Mouse (Mus musculus) small intestine, adult 2 months (tissue): ENCODE data around the gene Snx1. TPM values are rescaled to one million over a fixed set of nuclear protein-coding genes. Genes with fewer than 3 reads are reported as not detected.

Experiments
- H3K27ac ChIP-seq: fragments of 200-500 bp; 2 replicates; pipeline ENCODE4 v1.5.1; 2012; ENCODE audit warnings: low read depth, low read length, control low read depth, inconsistent platforms; ENCODE audit not compliant: insufficient read depth
- H3K27me3 ChIP-seq: fragments of 200-500 bp; 2 replicates; pipeline ENCODE4 v1.6.1; 2012; ENCODE audit warnings: mild to moderate bottlenecking, moderate library complexity, low read length, inconsistent platforms; ENCODE audit not compliant: control insufficient read depth, insufficient read depth
- H3K36me3 ChIP-seq: fragments of 200-500 bp; 2 replicates; pipeline ENCODE4 v1.6.1; 2012; ENCODE audit warnings: mild to moderate bottlenecking, low read length, control low read depth, inconsistent platforms; ENCODE audit not compliant: control insufficient read depth, insufficient read depth
- H3K4me1 ChIP-seq: fragments of 200-500 bp; 2 replicates; pipeline ENCODE4 v1.6.1; 2012; ENCODE audit warnings: low read length, inconsistent platforms, mixed read lengths; ENCODE audit not compliant: control insufficient read depth, insufficient read depth, insufficient read length
- H3K4me3 ChIP-seq: fragments of 200-500 bp; 2 replicates; pipeline ENCODE4 v1.5.1; 2012; ENCODE audit warnings: low read depth, mild to moderate bottlenecking, control low read depth, inconsistent platforms, low read length, moderate library complexity
- CTCF ChIP-seq: fragments of 200-500 bp; IDR thresholded peaks from 2 replicates; pipeline ENCODE4 v1.5.1; 2012; ENCODE audit warnings: low read depth, mild to moderate bottlenecking, control low read depth, inconsistent platforms, low read length, moderate library complexity, mixed read lengths; ENCODE audit not compliant: insufficient replicate concordance, insufficient read length; ENCODE audit errors: extremely low read depth
- POLR2A ChIP-seq: fragments of 200-500 bp; IDR thresholded peaks from 2 replicates; pipeline ENCODE4 v1.6.1; 2012; ENCODE audit warnings: low read depth, mild to moderate bottlenecking, control low read depth, inconsistent platforms, low read length, moderate library complexity
- WGBS: fragments of 180-500 bp; shearing (Covaris S2); methylation state at CpG from one replicate; pipeline ENCODE4 v1.1.7; 2018; 5-methylcytosine and 5-hydroxymethylcytosine counted together
- polyA plus RNA-seq: library from polyadenylated mRNA; depleted of rRNA; stranded (reverse); fragments of >200 nt; gene quantifications from 2 replicates; pipeline ENCODE4 v1.2.3, GENCODE M21; 2012

Snx1 gene
- polyA plus RNA-seq, 1 experiment = 32.2 TPM

- Histone ChIP-seq H3K4me3 (no peak overlapping the region), H3K27ac (no peak overlapping the region), H3K4me1 (peaks cover 8% of the 10 kb centered on the region), H3K27me3 (no peaks in the 10 kb centered on the region; the same call in 1 of the 2 replicates), H3K36me3 (no peaks in the 10 kb centered on the region)
- 84% methylated on average over 7 of the region's 7 CpGs for WGBS
- no peak for TF ChIP-seq POLR2A
- TF ChIP-seq CTCF = no peak
Observed at GRCm38 (mm10) chr9:66072754-66073153, 53.6 kb downstream of the Snx1 start.

- no peak overlapping the region for H3K4me3 ChIP-seq
Observed at GRCm38 (mm10) chr9:66070151-66070550, 56.2 kb downstream of the Snx1 start.

GRCm38 (mm10) chr9:66069583-66069982 lies 56.8 kb downstream of the Snx1 start, which contains the start of gene Snx22:
Snx22 (minus strand) TSS chr9:66069719.
- H3K4me1 ChIP-seq = peaks cover 5% of the 10 kb centered on the region
- H3K27me3 ChIP-seq = no peaks in the 10 kb centered on the region; the same call in 1 of the 2 replicates
- peaks cover 23% of the 10 kb centered on the region for H3K36me3 ChIP-seq
- WGBS = 1% methylated on average over 22 of the region's 22 CpGs
- H3K27ac ChIP-seq = no peak within 1 kb of the TSS
- peak within 1 kb of the TSS; percentile 63 for H3K4me3 ChIP-seq
- no peak for TF ChIP-seq POLR2A
- TF ChIP-seq CTCF = no peak

More at GRCm38 (mm10) chr9:66070151-66070550, 56.2 kb downstream of the Snx1 start:
- WGBS = 84% methylated on average over 5 of the region's 5 CpGs
- no peak for TF ChIP-seq POLR2A
- TF ChIP-seq CTCF = no peak
- Histone ChIP-seq H3K36me3 (peaks cover 21% of the 10 kb centered on the region), H3K4me1 (peaks cover 5% of the 10 kb centered on the region), H3K27me3 (no peaks in the 10 kb centered on the region; the same call in 1 of the 2 replicates), H3K27ac (no peak overlapping the region)

GRCm38 (mm10) chr9:66068971-66069391 lies 57.4 kb downstream of the Snx1 start:
- Histone ChIP-seq H3K36me3 (peaks cover 29% of the 10 kb centered on the region), H3K4me1 (peaks cover 5% of the 10 kb centered on the region), H3K27me3 (no peaks in the 10 kb centered on the region; the same call in 1 of the 2 replicates), H3K4me3 (peak overlapping the region; percentile 63), H3K27ac (no peak overlapping the region)
- TF ChIP-seq POLR2A = no peak
- no peak for TF ChIP-seq CTCF
- 2% methylated on average over 30 of the region's 30 CpGs for WGBS

GRCm38 (mm10) chr9:66068056-66068455 lies 58.3 kb downstream of the Snx1 start:
- Histone ChIP-seq H3K27me3 (no peaks in the 10 kb centered on the region; the same call in 1 of the 2 replicates), H3K27ac (no peak overlapping the region), H3K4me1 (peaks cover 5% of the 10 kb centered on the region), H3K36me3 (peaks cover 37% of the 10 kb centered on the region), H3K4me3 (no peak overlapping the region)
- no peak for TF ChIP-seq CTCF
- TF ChIP-seq POLR2A = no peak
- WGBS = 83% methylated on average over 4 of the region's 4 CpGs

GRCm38 (mm10) chr9:66067542-66067941 lies 58.8 kb downstream of the Snx1 start:
- Histone ChIP-seq H3K4me3 (no peak overlapping the region), H3K27ac (no peak overlapping the region), H3K4me1 (peaks cover 5% of the 10 kb centered on the region), H3K27me3 (no peaks in the 10 kb centered on the region; the same call in 1 of the 2 replicates), H3K36me3 (peaks cover 42% of the 10 kb centered on the region)
- TF ChIP-seq POLR2A = 0 out of 2 replicates have a peak, but pooled peaks have one; percentile 20
- TF ChIP-seq CTCF = peak; percentile 56; the same call in 1 of the 2 replicates
- 75% methylated on average over 5 of the region's 5 CpGs for WGBS

- TF ChIP-seq POLR2A (no peak), CTCF (no peak)
- Histone ChIP-seq H3K4me1 (peaks cover 5% of the 10 kb centered on the region), H3K27ac (no peak overlapping the region), H3K36me3 (peaks cover 44% of the 10 kb centered on the region), H3K27me3 (no peaks in the 10 kb centered on the region; the same call in 1 of the 2 replicates), H3K4me3 (no peak overlapping the region)
- 80% methylated on average over 3 of the region's 3 CpGs for WGBS
Observed at GRCm38 (mm10) chr9:66066791-66067190, 59.6 kb downstream of the Snx1 start.

GRCm38 (mm10) chr9:66064316-66064715 lies 62.1 kb downstream of the Snx1 start:
- Histone ChIP-seq H3K36me3 (peaks cover 44% of the 10 kb centered on the region), H3K27me3 (no peaks in the 10 kb centered on the region; the same call in 1 of the 2 replicates), H3K4me1 (peaks cover 11% of the 10 kb centered on the region), H3K27ac (no peak overlapping the region), H3K4me3 (no peak overlapping the region)
- 95% methylated on average over 11 of the region's 11 CpGs for WGBS
- no peak for TF ChIP-seq POLR2A
- no peak for TF ChIP-seq CTCF
